Mouse (Mus musculus) neural tube, embryonic 15.5 days (tissue): ENCODE data around the gene Rab22a. TPM values are rescaled to one million over a fixed set of nuclear protein-coding genes. Genes with fewer than 3 reads are reported as not detected.
A peak's percentile ranks its signal among the peaks of the same experiment; 100 is the strongest.

Experiments used
- ATAC-seq: fragments of 200-750 bp; cut with Nextera tagmentation; 2 replicates; pipeline ENCODE4 v1.8.0; 2017; ENCODE audit warnings: mild to moderate bottlenecking, moderate TSS enrichment, moderate library complexity; ENCODE audit not compliant: low FRiP score
- H3K27ac ChIP-seq: fragments of 300-500 bp; sonication (generic); replicated peaks from 2 replicates; pipeline ENCODE4 v1.5.1; 2015; ENCODE audit warnings: mild to moderate bottlenecking, inconsistent platforms
- H3K27me3 ChIP-seq: fragments of 300-500 bp; sonication (generic); replicated peaks from 2 replicates; pipeline ENCODE4 v1.6.1; 2015; ENCODE audit warnings: inconsistent platforms
- H3K36me3 ChIP-seq: fragments of 300-500 bp; sonication (generic); 2 replicates; pipeline ENCODE4 v1.6.1; 2015; ENCODE audit warnings: inconsistent platforms
- H3K4me1 ChIP-seq: fragments of 300-500 bp; sonication (generic); 2 replicates; pipeline ENCODE4 v1.6.1; 2015; ENCODE audit warnings: inconsistent platforms
- H3K4me2 ChIP-seq: fragments of 300-500 bp; sonication (generic); 2 replicates; pipeline ENCODE4 v1.6.1; 2015; ENCODE audit warnings: inconsistent platforms, mild to moderate bottlenecking, moderate library complexity
- H3K4me3 ChIP-seq: fragments of 300-500 bp; sonication (generic); replicated peaks from 2 replicates; pipeline ENCODE4 v1.5.1; 2015; ENCODE audit warnings: mild to moderate bottlenecking, inconsistent platforms
- H3K9ac ChIP-seq: fragments of 300-500 bp; sonication (generic); replicated peaks from 2 replicates; pipeline ENCODE4 v1.6.1; 2015; ENCODE audit warnings: mild to moderate bottlenecking, inconsistent platforms
- H3K9me3 ChIP-seq: fragments of 300-500 bp; sonication (generic); replicated peaks from 2 replicates; pipeline ENCODE4 v1.6.1; 2016; ENCODE audit warnings: inconsistent platforms
- WGBS: fragments of 180-500 bp; shearing (Covaris S2); methylation state at CpG from one replicate; pipeline ENCODE4 v1.1.7; 2015; ENCODE audit warnings: mixed read lengths; 5-methylcytosine and 5-hydroxymethylcytosine counted together
- polyA plus RNA-seq: library from polyadenylated mRNA; unstranded; fragments of >200 nt; fragmentation: Nextera tagmentation; extraction: Ambion mirVana; gene quantifications from 2 replicates; pipeline ENCODE4 v1.2.1, GENCODE M21; 2015

Rab22a gene
- polyA plus RNA-seq, 1 experiment from 2014 or later: 30.9 TPM

DNA sequence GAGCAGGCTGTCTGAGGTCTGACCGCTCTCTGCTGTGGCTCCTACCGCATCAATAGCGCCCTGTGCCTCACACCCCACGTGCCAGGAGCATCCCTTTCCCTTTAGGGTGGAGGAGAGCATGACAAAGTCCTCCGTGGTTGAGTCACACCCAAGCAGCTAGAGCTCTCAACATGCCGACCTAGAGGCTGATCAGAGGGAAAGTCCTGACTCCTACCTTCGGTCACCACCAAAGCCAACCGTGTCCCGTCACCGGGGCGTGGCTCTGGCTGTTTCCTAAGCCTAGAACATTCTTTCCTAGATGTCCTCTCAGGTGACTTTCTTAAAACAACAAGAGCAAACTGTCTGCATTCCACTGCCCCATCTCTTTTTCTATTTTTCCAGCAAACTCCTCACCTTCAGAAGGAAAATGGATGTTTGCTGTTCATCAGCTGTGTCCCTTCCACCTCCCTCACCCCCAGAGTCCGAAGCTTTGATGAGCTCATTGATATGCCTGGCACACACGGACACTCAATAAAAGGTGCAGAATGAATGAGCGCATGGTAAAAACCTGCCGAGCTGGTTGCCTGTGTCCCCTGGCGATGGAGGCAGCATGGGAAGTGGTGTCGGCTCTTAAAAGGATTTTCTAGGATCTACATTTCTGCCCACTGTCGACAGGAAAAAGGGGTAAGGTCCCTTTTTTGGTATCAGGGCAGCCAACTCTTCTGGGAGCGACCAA lies 12.2 kb upstream of the Rab22a start:
- no peak overlapping the region for H3K4me2 ChIP-seq
- no peaks in the 10 kb centered on the region for H3K27me3 ChIP-seq
- H3K36me3 ChIP-seq: no peaks in the 10 kb centered on the region
- no peaks in the 10 kb centered on the region for H3K9me3 ChIP-seq
- no peak overlapping the region for H3K9ac ChIP-seq
- H3K4me3 ChIP-seq: no peak overlapping the region
- H3K27ac ChIP-seq: no peak overlapping the region
- WGBS: 71% methylated on average over 19 of the region's 19 CpGs
- H3K4me1 ChIP-seq: no peaks in the 10 kb centered on the region
- no peak for ATAC-seq

DNA sequence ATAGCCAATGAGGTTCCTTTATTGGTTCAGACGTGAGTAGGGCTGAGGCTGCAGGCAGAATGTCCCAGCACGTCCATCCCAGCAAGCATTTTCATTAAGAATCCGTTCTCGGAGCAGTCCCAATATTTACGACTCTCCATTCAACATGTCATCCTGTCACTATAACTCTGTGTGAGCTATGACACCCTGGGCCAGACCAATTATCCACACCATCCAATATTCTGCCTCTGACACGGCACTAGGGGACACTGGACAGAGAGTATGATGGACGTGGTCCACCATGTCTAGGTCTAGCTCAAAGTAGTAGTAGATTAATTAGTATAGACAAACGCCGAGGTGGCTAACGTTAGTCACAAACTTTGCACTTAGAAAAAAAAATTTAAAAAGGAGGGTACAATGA lies 9.8 kb upstream of the Rab22a start:
- H3K27me3 ChIP-seq: no peaks in the 10 kb centered on the region
- H3K4me1 ChIP-seq: no peaks in the 10 kb centered on the region
- 45% methylated on average over 10 of the region's 10 CpGs for WGBS
- H3K36me3 ChIP-seq: no peaks in the 10 kb centered on the region
- H3K9ac ChIP-seq: no peak overlapping the region
- H3K9me3 ChIP-seq: no peaks in the 10 kb centered on the region
- H3K27ac ChIP-seq: no peak overlapping the region
- H3K4me2 ChIP-seq: no peak overlapping the region
- H3K4me3 ChIP-seq: no peak overlapping the region
- ATAC-seq: no peak

DNA sequence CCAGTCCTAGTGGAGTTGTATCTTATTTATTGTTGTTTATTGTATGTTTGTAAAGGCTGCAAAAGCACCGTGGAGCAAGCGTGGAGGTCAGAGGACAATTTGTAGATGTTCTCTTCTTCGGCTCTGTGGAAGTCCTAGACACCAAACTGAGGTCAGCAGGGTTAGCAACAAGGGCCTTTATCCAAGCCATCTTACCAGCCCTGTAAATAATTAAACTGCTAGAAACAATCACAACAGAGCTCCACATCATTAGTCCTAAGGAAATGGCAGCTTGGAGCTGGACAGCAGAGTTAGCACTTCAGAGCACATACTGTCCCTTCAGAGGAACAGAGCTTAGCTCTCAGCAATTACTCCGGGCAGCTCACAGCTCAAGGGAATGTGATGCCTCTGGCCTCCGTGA lies 6.0 kb upstream of the Rab22a start:
- no peak for ATAC-seq
- Histone ChIP-seq H3K9ac (no peak overlapping the region), H3K4me3 (no peak overlapping the region), H3K27me3 (no peaks in the 10 kb centered on the region), H3K36me3 (no peaks in the 10 kb centered on the region), H3K27ac (no peak overlapping the region), H3K4me2 (no peak overlapping the region), H3K9me3 (no peaks in the 10 kb centered on the region), H3K4me1 (peaks cover 19% of the 10 kb centered on the region; the same call in 1 of the 2 replicates)
- 74% methylated on average over 5 of the region's 5 CpGs for WGBS

DNA sequence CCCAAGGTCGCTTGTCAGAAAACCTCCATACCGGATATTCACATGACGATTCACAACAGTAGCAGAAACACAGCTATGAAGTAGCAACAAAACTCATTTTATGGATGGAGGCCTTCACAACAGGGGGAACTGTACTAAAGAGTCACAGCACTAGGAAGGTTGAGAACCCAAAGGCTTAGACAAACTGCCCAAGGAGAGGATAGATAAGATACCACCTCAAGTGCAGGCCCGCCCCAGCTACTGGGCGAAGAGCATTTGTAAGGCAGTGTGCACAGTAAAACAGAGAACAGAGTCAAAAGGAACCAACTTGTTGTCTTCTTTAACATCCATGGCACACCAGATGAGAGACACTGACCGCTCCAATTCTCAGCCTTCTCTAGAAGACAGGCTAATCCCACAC lies 1.8 kb upstream of the Rab22a start:
- no peaks in the 10 kb centered on the region for H3K9me3 ChIP-seq
- H3K9ac ChIP-seq: no peak overlapping the region
- no peaks in the 10 kb centered on the region for H3K27me3 ChIP-seq
- H3K4me2 ChIP-seq: no peak overlapping the region
- 93% methylated on average over 6 of the region's 6 CpGs for WGBS
- H3K27ac ChIP-seq: no peak overlapping the region
- ATAC-seq: no peak
- 0 out of 2 replicates have a peak, but pooled peaks cover 4% of the 10 kb centered on the region for H3K36me3 ChIP-seq
- no peak overlapping the region for H3K4me3 ChIP-seq
- peaks cover 41% of the 10 kb centered on the region for H3K4me1 ChIP-seq

DNA sequence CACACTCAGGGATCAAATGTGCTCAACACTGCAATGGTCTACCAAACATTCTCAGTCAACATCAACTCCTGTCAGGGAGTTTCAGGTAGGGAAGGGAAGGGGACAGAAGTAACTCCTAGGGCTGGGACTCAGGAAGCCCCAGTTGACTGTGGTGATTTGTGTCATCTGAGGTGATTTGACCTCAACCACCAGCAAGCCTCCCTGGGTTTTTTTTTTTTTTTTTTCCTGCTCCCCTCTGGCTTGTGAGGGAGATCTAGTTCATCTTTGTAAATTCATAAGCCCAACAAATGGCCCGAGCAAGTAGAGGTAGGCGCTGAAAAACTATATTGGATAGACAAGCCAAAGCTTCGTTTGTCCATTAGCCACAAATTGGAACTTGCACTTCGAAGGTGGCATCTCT lies 1.0 kb upstream of the Rab22a start:
- peak overlapping the region; percentile 67 for H3K4me2 ChIP-seq
- H3K4me1 ChIP-seq: peaks cover 41% of the 10 kb centered on the region
- 91% methylated on average over 4 of the region's 4 CpGs for WGBS
- H3K27me3 ChIP-seq: no peaks in the 10 kb centered on the region
- H3K27ac ChIP-seq: no peak overlapping the region
- 0 out of 2 replicates have a peak, but pooled peaks cover 7% of the 10 kb centered on the region for H3K36me3 ChIP-seq
- H3K4me3 ChIP-seq: peak overlapping the region; percentile 98
- ATAC-seq: no peak
- no peak overlapping the region for H3K9ac ChIP-seq
- no peaks in the 10 kb centered on the region for H3K9me3 ChIP-seq

DNA sequence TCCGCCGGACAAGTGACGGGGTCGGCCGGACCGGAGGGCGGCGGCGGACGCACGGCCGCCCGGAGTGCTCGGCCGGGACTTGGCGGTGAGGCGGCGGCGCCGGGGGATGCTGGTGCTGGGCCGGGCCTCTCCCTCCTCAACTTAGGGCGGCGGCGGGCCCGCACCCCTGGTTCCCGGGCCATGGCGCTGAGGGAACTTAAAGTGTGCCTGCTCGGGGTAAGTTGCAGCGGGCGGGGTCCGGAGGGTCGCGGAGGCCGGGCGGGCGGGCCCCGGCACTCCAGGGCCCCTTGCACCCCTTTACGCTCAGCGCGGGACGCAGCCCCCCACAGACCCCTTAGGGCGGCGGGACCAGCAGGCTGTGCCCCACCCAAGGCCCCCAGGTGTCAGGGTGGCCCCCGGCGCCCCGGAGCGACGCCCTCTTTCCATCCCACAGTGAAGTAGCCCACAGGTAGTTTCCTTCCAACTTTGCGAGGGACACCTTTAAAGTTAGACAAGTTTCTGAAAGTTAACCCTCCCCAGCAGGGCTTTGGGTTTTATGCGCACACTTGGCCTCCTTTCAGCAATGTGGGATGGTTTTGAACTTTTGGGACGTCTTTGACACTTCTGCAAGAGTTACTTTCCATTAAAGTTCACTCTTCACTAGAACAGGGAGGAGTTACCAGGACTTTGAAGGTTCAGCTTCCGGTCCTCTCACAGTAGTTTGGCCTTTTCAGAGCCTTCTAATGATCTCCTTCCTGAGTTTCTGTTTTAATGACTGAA lies 545 bp downstream of the Rab22a start:
- Histone ChIP-seq H3K27me3 (no peaks in the 10 kb centered on the region), H3K9ac (peak overlapping the region; percentile 82), H3K27ac (peak overlapping the region; percentile 46), H3K4me1 (peaks cover 41% of the 10 kb centered on the region), H3K36me3 (peaks cover 14% of the 10 kb centered on the region; the same call in 1 of the 2 replicates), H3K9me3 (no peaks in the 10 kb centered on the region), H3K4me3 (peak overlapping the region; percentile 98), H3K4me2 (peak overlapping the region; percentile 77)
- WGBS: 1% methylated on average over 39 of the region's 52 CpGs
- ATAC-seq: peak; percentile 68

DNA sequence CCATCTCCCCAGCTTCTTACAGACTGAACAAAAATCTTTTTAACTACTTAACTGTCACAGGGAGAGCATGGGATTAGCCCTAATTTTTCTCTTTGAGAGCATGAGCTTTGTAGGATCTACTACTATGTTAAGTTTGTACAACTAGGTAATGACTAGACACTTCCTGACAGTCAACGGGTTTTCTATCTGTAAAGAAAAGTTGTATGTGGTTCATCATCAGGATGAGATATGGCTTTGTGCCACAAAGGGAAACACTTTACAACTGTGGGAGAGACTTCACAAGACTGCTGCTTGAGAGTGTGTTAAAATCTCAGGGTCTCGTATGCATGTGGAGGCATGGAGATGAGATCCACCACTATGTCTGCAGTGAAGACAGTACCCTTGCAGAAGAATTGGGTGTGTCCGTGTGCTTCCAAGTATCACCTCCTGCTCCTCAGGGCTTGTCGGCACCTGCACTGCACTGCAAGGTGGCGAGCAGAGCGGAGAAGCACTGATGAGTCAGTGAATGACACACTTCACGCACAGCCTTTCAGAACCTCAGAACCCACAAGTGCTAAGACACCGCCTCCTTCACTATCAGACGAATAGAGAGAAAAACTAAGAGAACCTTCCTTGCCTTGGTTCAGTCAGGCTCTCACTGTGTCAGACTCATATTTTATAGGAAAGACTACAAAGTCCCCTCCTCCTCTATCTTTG lies 2.8 kb downstream of the Rab22a start:
- H3K9ac ChIP-seq: no peak overlapping the region
- no peak overlapping the region for H3K27ac ChIP-seq
- ATAC-seq: no peak
- H3K27me3 ChIP-seq: no peaks in the 10 kb centered on the region
- H3K4me3 ChIP-seq: no peak overlapping the region
- WGBS: 94% methylated on average over 9 of the region's 9 CpGs
- H3K4me2 ChIP-seq: no peak overlapping the region
- peaks cover 17% of the 10 kb centered on the region for H3K36me3 ChIP-seq
- H3K4me1 ChIP-seq: peaks cover 33% of the 10 kb centered on the region
- no peaks in the 10 kb centered on the region for H3K9me3 ChIP-seq

DNA sequence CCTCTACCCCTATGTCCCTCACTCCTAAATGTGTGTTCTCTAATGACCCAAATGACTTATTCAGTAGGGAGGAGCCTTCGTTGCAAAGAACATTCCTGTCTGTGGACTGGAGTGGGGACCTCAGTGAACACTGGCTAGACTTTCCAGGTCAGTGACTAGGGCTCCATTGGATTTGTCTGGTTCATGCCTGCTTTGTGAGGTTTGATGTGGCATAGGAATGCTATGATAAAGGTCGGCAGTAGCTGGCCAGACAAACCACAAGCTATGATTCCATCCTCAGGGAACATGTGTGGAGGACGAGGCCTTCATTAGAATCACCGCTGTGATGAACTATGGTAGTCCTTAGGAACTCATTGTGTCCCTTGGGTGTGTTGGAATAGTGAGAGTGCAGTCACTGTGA lies 5.2 kb downstream of the Rab22a start:
- H3K27ac ChIP-seq: no peak overlapping the region
- no peaks in the 10 kb centered on the region for H3K27me3 ChIP-seq
- H3K4me2 ChIP-seq: no peak overlapping the region
- 84% methylated on average over 4 of the region's 4 CpGs for WGBS
- no peak overlapping the region for H3K9ac ChIP-seq
- ATAC-seq: no peak
- H3K36me3 ChIP-seq: peaks cover 17% of the 10 kb centered on the region
- H3K4me1 ChIP-seq: peaks cover 16% of the 10 kb centered on the region
- no peaks in the 10 kb centered on the region for H3K9me3 ChIP-seq
- H3K4me3 ChIP-seq: no peak overlapping the region

DNA sequence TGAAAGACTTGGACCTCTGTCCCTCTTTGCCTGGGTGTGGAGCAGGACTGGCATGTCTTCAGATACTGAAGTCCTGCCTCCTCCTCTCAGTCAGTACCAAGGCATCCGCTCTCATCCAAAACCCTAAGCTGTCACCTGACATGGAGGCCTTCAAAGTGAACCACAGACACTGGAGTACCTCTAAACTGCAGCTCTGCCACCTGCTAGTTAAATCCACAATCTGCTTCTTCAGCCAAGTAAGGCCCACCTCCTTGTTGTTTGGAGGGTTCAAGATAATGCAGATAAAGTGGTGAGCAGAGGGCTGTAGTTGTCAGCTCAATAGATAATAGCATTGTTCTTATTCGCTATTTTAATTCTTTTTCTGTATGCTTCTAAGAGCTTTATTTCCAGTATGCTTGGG lies 5.7 kb downstream of the Rab22a start:
- Histone ChIP-seq H3K4me1 (peaks cover 13% of the 10 kb centered on the region), H3K4me3 (no peak overlapping the region), H3K27me3 (no peaks in the 10 kb centered on the region), H3K4me2 (no peak overlapping the region), H3K9me3 (no peaks in the 10 kb centered on the region), H3K27ac (no peak overlapping the region), H3K36me3 (peaks cover 17% of the 10 kb centered on the region), H3K9ac (no peak overlapping the region)
- 91% methylated on average over 2 of the region's 2 CpGs for WGBS
- no peak for ATAC-seq

DNA sequence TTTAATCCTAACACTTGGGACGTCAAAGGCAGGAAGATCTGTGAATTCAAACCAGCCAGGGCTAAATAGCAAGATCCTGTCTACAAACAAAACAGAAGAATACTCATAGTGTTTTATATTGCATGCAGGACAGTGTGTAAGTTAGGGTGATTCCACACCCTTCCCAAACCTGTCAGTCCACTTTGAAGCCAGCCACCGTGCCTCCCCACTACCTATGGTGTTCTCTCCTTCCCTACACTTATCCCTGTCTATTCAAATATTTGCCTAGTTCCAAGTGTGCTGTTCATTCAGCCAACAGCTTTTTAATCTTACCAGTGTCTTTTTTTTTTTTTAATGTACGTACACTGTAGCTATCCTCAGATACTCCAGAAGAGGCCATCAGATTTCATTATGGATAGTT lies 7.3 kb downstream of the Rab22a start:
- no peaks in the 10 kb centered on the region for H3K27me3 ChIP-seq
- no peak overlapping the region for H3K4me3 ChIP-seq
- peaks cover 17% of the 10 kb centered on the region for H3K36me3 ChIP-seq
- H3K4me1 ChIP-seq: no peaks in the 10 kb centered on the region
- WGBS: 92% methylated on average over 3 of the region's 3 CpGs
- no peak overlapping the region for H3K27ac ChIP-seq
- no peaks in the 10 kb centered on the region for H3K9me3 ChIP-seq
- no peak overlapping the region for H3K4me2 ChIP-seq
- H3K9ac ChIP-seq: no peak overlapping the region
- no peak for ATAC-seq

DNA sequence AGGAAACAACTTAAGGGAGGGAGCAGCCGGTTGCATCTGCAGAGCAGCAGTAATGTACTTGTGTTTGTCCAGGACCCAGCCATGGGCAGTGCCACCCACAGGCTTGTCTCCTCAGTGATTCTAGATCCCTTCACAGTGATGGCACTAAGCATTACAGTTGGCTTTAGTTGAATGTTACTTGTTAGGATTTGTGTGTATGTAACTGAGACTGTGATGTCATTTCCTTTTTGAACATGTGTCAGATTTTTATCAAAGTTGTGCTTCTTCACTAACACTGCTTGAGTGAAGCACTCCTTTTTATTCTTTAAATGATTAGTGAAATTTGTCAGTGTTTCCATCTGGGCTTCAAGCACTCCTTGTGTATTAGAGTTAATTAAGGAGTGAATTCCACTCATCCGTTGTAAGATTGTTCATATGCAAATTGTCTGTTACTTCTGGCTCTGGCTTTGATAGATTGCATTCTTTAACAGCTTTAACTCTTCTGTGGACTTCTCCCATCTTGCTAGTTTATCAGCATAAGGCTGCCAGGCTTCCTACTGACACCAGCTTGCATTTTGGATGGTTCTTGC lies 12.9 kb downstream of the Rab22a start:
- Histone ChIP-seq H3K9ac (no peak overlapping the region), H3K36me3 (no peaks in the 10 kb centered on the region; the same call in 1 of the 2 replicates), H3K27me3 (no peaks in the 10 kb centered on the region), H3K4me2 (no peak overlapping the region), H3K4me1 (peaks cover 12% of the 10 kb centered on the region; the same call in 1 of the 2 replicates), H3K27ac (no peak overlapping the region), H3K9me3 (no peaks in the 10 kb centered on the region), H3K4me3 (no peak overlapping the region)
- ATAC-seq: no peak
- 48% methylated on average over 2 of the region's 2 CpGs for WGBS
